30 mouse cellular contexts compared by ENCODE assay signal in the genomic region with DNA sequence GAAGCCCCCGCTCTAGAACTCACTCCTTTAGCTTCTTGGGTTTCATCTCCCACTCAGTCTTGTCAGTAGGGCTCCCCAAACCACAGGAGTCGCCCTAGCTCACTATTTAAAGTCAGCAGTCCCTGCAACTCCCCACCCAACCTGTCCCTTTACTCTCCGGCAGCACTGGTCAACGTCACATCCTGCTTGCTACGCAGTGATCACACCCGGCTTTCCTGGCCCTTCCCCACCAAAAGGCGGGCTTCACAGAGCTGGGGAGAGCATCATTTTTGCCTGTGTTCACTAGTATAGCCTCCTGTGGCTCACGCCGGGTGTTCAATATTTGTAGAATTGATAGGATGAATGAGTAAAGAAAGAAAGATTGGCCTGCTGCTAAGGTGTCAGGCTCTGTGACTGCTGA. TPM values are rescaled to one million over a fixed set of nuclear protein-coding genes. Genes with fewer than 3 reads are reported as not detected.
DNase-seq lines count a peak whose midpoint lies in the region; ATAC-seq and TF ChIP-seq lines count a peak whose summit lies in the region.
"Had no signal": no experiment of that assay in that cellular context is flagged by ENCODE, and none has a peak within 500 bp of the region (broad histone marks: within the 10 kb centered on the region; RNA-seq: fewer than 3 reads in every experiment).

No protein-coding gene starts in this region.

- H3K4me3 ChIP-seq in gastrocnemius, adult 2 months: 0 out of 2 replicates have a peak overlapping the region, but pooled peaks have one; percentile 19
- no peak overlapping the region for H3K4me3 ChIP-seq in heart, embryonic 10.5 days
- H3K4me3 ChIP-seq in liver, embryonic 13.5 days (replicated peaks): no peak overlapping the region
- H3K4me3 ChIP-seq: embryonic facial prominence, embryonic 10.5 days; embryonic facial prominence, embryonic 13.5 days; erythroblast, embryonic 14.5 days; forebrain, embryonic 12.5 days; forebrain, embryonic 15.5 days; heart, embryonic 12.5 days; heart, embryonic 15.5 days; hindbrain, embryonic 12.5 days; hindbrain, embryonic 15.5 days had no signal

- 0 out of 2 replicates have a peak, but pooled peaks cover 8% of the 10 kb centered on the region for H3K36me3 ChIP-seq in heart, embryonic 10.5 days
- no peaks in the 10 kb centered on the region for H3K36me3 ChIP-seq in liver, embryonic 13.5 days
- H3K36me3 ChIP-seq: forebrain, embryonic 15.5 days; hindbrain, embryonic 12.5 days; hindbrain, embryonic 15.5 days had no signal

- no peak for TF ChIP-seq CTCF in gastrocnemius, adult 2 months (IDR thresholded peaks at IDR 0.05)

- 74% methylated on average over 9 of the region's 9 CpGs for WGBS in heart, embryonic 10.5 days
- 52% methylated on average over 9 of the region's 9 CpGs for WGBS in liver, embryonic 13.5 days (ENCODE audit: insufficient replicate concordance)

- H3K9ac ChIP-seq in liver, embryonic 13.5 days: no peak overlapping the region
- H3K9ac ChIP-seq: embryonic facial prominence, embryonic 13.5 days; forebrain, embryonic 12.5 days; forebrain, embryonic 15.5 days; heart, embryonic 12.5 days; heart, embryonic 15.5 days; hindbrain, embryonic 12.5 days; hindbrain, embryonic 15.5 days had no signal

- H3K4me1 ChIP-seq in heart, embryonic 10.5 days: peaks cover 37% of the 10 kb centered on the region
- H3K4me1 ChIP-seq in liver, embryonic 13.5 days (replicated peaks): peaks cover 37% of the 10 kb centered on the region

- peak overlapping the region; percentile 35 for H3K27ac ChIP-seq in gastrocnemius, adult 2 months
- H3K27ac ChIP-seq in heart, embryonic 10.5 days: no peak overlapping the region
- H3K27ac ChIP-seq in liver, embryonic 13.5 days: no peak overlapping the region
- H3K27ac ChIP-seq: embryonic facial prominence, embryonic 10.5 days; embryonic facial prominence, embryonic 13.5 days; forebrain, embryonic 12.5 days; forebrain, embryonic 15.5 days; heart, embryonic 15.5 days; hindbrain, embryonic 12.5 days; hindbrain, embryonic 15.5 days had no signal

- 0 out of 2 replicates have a peak overlapping the region, but pooled peaks have one; percentile 6 for H3K4me2 ChIP-seq in liver, embryonic 13.5 days
- H3K4me2 ChIP-seq: embryonic facial prominence, embryonic 13.5 days; forebrain, embryonic 12.5 days; forebrain, embryonic 15.5 days; heart, embryonic 12.5 days; heart, embryonic 15.5 days; hindbrain, embryonic 12.5 days had no signal

- H3K9me3 ChIP-seq in heart, embryonic 10.5 days: no peaks in the 10 kb centered on the region
- H3K9me3 ChIP-seq in liver, embryonic 13.5 days (replicated peaks): no peaks in the 10 kb centered on the region
- H3K9me3 ChIP-seq: embryonic facial prominence, embryonic 10.5 days; embryonic facial prominence, embryonic 13.5 days; forebrain, embryonic 12.5 days; forebrain, embryonic 15.5 days; G1E; heart, embryonic 12.5 days; heart, embryonic 15.5 days; hindbrain, embryonic 12.5 days; hindbrain, embryonic 15.5 days had no signal

- 0 out of 2 replicates have a peak, but pooled peaks cover 4% of the 10 kb centered on the region for H3K27me3 ChIP-seq in heart, embryonic 10.5 days (ENCODE audit: insufficient read depth, poor library complexity, severe bottlenecking)
- peaks cover 30% of the 10 kb centered on the region for H3K27me3 ChIP-seq in liver, embryonic 13.5 days
- H3K27me3 ChIP-seq: embryonic facial prominence, embryonic 13.5 days; forebrain, embryonic 15.5 days; heart, embryonic 12.5 days; heart, embryonic 15.5 days; hindbrain, embryonic 12.5 days; hindbrain, embryonic 15.5 days; Patski had no signal

- intact Hi-C loops in gastrocnemius, adult 2 months (cut with DNase I): loop anchor here (10.0 kb wide), 1 partner anchor 63 kb away; no protein-coding TSS in a partner anchor

- DNase-seq in gastrocnemius, adult 2 months: no peak
- no peak for DNase-seq in gastrocnemius, postnatal 4 days (ENCODE audit: low spot score in 2 of 2)
- DNase-seq in heart, adult 8-10 months (ENCODE audit: low spot score): peak; percentile 31
- DNase-seq in heart, embryonic 10.5 days (ENCODE audit: low spot score): no peak
- peak; percentile 31 for DNase-seq in lung, postnatal 36 days
- no peak for DNase-seq in lung, postnatal 10 days
- no peak for DNase-seq in liver, embryonic 13.5 days
- DNase-seq in yolk sac, embryonic 10.5 days (ENCODE audit: low spot score): no peak
- DNase-seq: adrenal gland, postnatal 10 days; adrenal gland, postnatal 36 days; cerebellum, adult 11 months; cerebellum, adult 8-10 months; cerebellum, postnatal 10 days; cerebellum, postnatal 36 days; embryo, embryonic 11 days; gastrocnemius, postnatal 10 days; gastrocnemius, postnatal 36 days; heart, adult 18-20 months; heart, postnatal 14 days had no signal

- no peak for ATAC-seq in liver, embryonic 13.5 days (ENCODE audit: low read depth)
- ATAC-seq: forebrain, embryonic 15.5 days; Patski had no signal

RNA-seq across cellular contexts. Expression of a gene that starts 3.3 kb away (rescaled TPM):
- 100 to 1,000 TPM; 147 to 160 TPM for total RNA-seq in gastrocnemius, adult 2 months (2021)
- total RNA-seq in gastrocnemius, postnatal 4 days (2021): 10 to 100 TPM; 56.6 to 59.0 TPM
- total RNA-seq in heart, adult 8-10 months (2022): 10 to 100 TPM; 78.8 to 94.4 (median 86.7) TPM
- 5.9 and 6.2 TPM in 2 replicates for polyA plus RNA-seq in heart, embryonic 10.5 days (2016; fragmentation: Nextera tagmentation; extraction: Ambion mirVana)
- polyA plus RNA-seq in liver, embryonic 13.5 days (2015; fragmentation: Nextera tagmentation; extraction: Ambion mirVana): 1.1 and 1.2 TPM in 2 replicates

Comparison
In these comparisons a context has a peak if more than half of its experiments do, and no peak if none do; other contexts are left out.
1. DNase-seq: peak in heart, adult 8-10 months (single experiment) and lung, postnatal 36 days (single experiment); none in gastrocnemius, adult 2 months (single experiment), gastrocnemius, postnatal 4 days (0 of 2), heart, embryonic 10.5 days (single experiment), lung, postnatal 10 days (single experiment), liver, embryonic 13.5 days (single experiment) and yolk sac, embryonic 10.5 days (single experiment).